Mouse (Mus musculus) cerebellum, adult 2 months (tissue): ENCODE data around the gene Ccdc62.

Experiments
- CTCF ChIP-seq: fragments of 200-500 bp; IDR thresholded peaks from 2 replicates; pipeline ENCODE4 v1.5.1; 2011; ENCODE audit warnings: low read depth, mild to moderate bottlenecking, control low read depth, low read length, moderate library complexity, borderline replicate concordance; ENCODE audit not compliant: insufficient read depth
- POLR2A ChIP-seq: fragments of 200-500 bp; IDR thresholded peaks from 2 replicates; pipeline ENCODE4 v1.6.1; 2011; ENCODE audit warnings: low read length, control low read depth, borderline replicate concordance; ENCODE audit not compliant: insufficient read depth

DNA sequence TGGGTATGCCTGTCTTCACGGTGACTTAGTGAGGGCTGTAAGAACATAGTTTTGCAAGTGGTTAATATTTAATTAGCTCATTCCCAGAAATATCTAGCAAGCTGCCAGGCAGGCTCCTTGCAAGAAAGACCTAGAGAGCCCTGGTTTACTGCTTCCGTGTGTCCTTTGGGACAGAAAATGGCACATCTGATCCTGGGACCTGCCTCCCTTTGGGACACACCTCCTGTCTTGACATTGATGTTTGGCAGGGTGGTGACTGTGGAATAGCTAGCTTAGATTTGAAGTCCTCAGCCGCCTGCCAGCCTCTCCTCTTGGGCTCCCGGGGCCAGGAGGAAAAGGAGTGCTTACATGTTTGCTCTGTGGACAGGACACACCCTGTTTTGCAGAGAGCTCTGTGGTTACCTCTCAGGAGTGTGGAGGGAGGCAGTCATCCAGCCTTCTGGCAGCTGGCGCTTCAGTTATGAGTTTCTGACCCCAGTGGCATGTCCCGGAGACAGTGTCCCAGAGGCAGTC lies 45.2 kb downstream of the Ccdc62 start:
- TF ChIP-seq CTCF (no peak), POLR2A (no peak)
